Mouse (Mus musculus): ENCODE measurements around the gene Adcy9. TPM values are rescaled to one million over a fixed set of nuclear protein-coding genes. Genes with fewer than 3 reads are reported as not detected.
"Not testable (repeated sequence)": the region's sequence is repeated elsewhere in the genome, so short reads cannot be mapped to it uniquely, and the experiment has no call there.

Adcy9 gene
- total and polyA plus RNA-seq, 2 experiments from 2014 or later: 4.1 to 31.6 TPM

- Histone ChIP-seq H3K4me1 (ENCODE audit: insufficient read depth, low read length) (no peaks in the 10 kb centered on the region), H3K4me2 (ENCODE audit: low read depth, low read length, poor library complexity, severe bottlenecking) (peak overlapping the region; percentile 79), H3K9ac (replicated peaks; ENCODE audit: low read length, poor library complexity, severe bottlenecking) (peak overlapping the region; percentile 47), H3K27ac (ENCODE audit: low read depth, low read length) (no peak overlapping the region), H3K9me3 (ENCODE audit: low read length) (no peaks in the 10 kb centered on the region), H3K27me3 (ENCODE audit: insufficient read depth, low read length) (no peaks in the 10 kb centered on the region), H3K4me3 (ENCODE audit: low read depth, low read length) (peak overlapping the region; percentile 34), H3K36me3 (ENCODE audit: insufficient read depth, low read length) (no peaks in the 10 kb centered on the region)
- whole genome bisulfite sequencing: 8% methylated on average over 40 of the region's 40 CpGs
- ATAC-seq (ENCODE audit: low FRiP score) (peak; percentile 49), DNase-seq (ENCODE audit: low spot score) (peak; percentile 69)
- TF ChIP-seq CTCF (IDR thresholded peaks at IDR 0.05): peak; percentile 86
Observed at GRCm38 (mm10) chr16:4267857-4268666, 152.2 kb downstream of the Adcy9 start.

GRCm38 (mm10) chr16:4267453-4267852 lies 152.8 kb downstream of the Adcy9 start:
- no peak for DNase-seq (ENCODE audit: low spot score)
- no peak for TF ChIP-seq CTCF (IDR thresholded peaks at IDR 0.05)
- H3K4me2 ChIP-seq (ENCODE audit: low read depth, low read length, poor library complexity, severe bottlenecking): peak overlapping the region; percentile 79
- H3K4me3 ChIP-seq (ENCODE audit: low read depth, low read length): peak overlapping the region; percentile 34; the same call in 1 of the 2 replicates
- H3K27ac ChIP-seq (ENCODE audit: low read depth, low read length): no peak overlapping the region
- WGBS: 52% methylated on average over 9 of the region's 9 CpGs
- ATAC-seq (ENCODE audit: low FRiP score): 0 out of 2 replicates have a peak, but pooled peaks have one; percentile 23
- no peak overlapping the region; the same call in 1 of the 2 replicates for H3K9ac ChIP-seq (replicated peaks; ENCODE audit: low read length, poor library complexity, severe bottlenecking)
- no peaks in the 10 kb centered on the region for H3K36me3 ChIP-seq (ENCODE audit: insufficient read depth, low read length)
- H3K9me3 ChIP-seq (ENCODE audit: low read length): no peaks in the 10 kb centered on the region
- H3K27me3 ChIP-seq (ENCODE audit: insufficient read depth, low read length): no peaks in the 10 kb centered on the region
- no peaks in the 10 kb centered on the region for H3K4me1 ChIP-seq (ENCODE audit: insufficient read depth, low read length)

GRCm38 (mm10) chr16:4265351-4265750 lies 154.9 kb downstream of the Adcy9 start:
- TF ChIP-seq CTCF (IDR thresholded peaks at IDR 0.05): no peak
- H3K36me3 ChIP-seq (ENCODE audit: insufficient read depth, low read length): no peaks in the 10 kb centered on the region
- no peak overlapping the region for H3K4me2 ChIP-seq (ENCODE audit: low read depth, low read length, poor library complexity, severe bottlenecking)
- H3K4me1 ChIP-seq (ENCODE audit: insufficient read depth, low read length): no peaks in the 10 kb centered on the region
- H3K9ac ChIP-seq (replicated peaks; ENCODE audit: low read length, poor library complexity, severe bottlenecking): no peak overlapping the region
- H3K27me3 ChIP-seq (ENCODE audit: insufficient read depth, low read length): no peaks in the 10 kb centered on the region
- no peaks in the 10 kb centered on the region for H3K9me3 ChIP-seq (ENCODE audit: low read length)
- no peak for ATAC-seq (ENCODE audit: low FRiP score)
- no peak for DNase-seq (ENCODE audit: low spot score)
- H3K4me3 ChIP-seq (ENCODE audit: low read depth, low read length): no peak overlapping the region
- WGBS: 64% methylated on average over 5 of the region's 5 CpGs
- no peak overlapping the region for H3K27ac ChIP-seq (ENCODE audit: low read depth, low read length)

- H3K36me3 ChIP-seq (ENCODE audit: insufficient read depth, low read length): no peaks in the 10 kb centered on the region
- H3K27me3 ChIP-seq (ENCODE audit: insufficient read depth, low read length): no peaks in the 10 kb centered on the region
- H3K4me2 ChIP-seq (ENCODE audit: low read depth, low read length, poor library complexity, severe bottlenecking): no peak overlapping the region
- H3K4me1 ChIP-seq (ENCODE audit: insufficient read depth, low read length): no peaks in the 10 kb centered on the region
- no peak for TF ChIP-seq CTCF (IDR thresholded peaks at IDR 0.05)
- 79% methylated on average over 3 of the region's 3 CpGs for WGBS
- DNase-seq (ENCODE audit: low spot score): no peak
- H3K27ac ChIP-seq (ENCODE audit: low read depth, low read length): no peak overlapping the region
- H3K9me3 ChIP-seq (ENCODE audit: low read length): no peaks in the 10 kb centered on the region
- ATAC-seq (ENCODE audit: low FRiP score): no peak
- no peak overlapping the region for H3K4me3 ChIP-seq (ENCODE audit: low read depth, low read length)
- H3K9ac ChIP-seq (replicated peaks; ENCODE audit: low read length, poor library complexity, severe bottlenecking): no peak overlapping the region
Observed at GRCm38 (mm10) chr16:4263486-4263885, 156.8 kb downstream of the Adcy9 start.

- no peak for DNase-seq (ENCODE audit: low spot score)
- Histone ChIP-seq H3K4me2 (ENCODE audit: low read depth, low read length, poor library complexity, severe bottlenecking) (no peak overlapping the region), H3K9me3 (ENCODE audit: low read length) (no peaks in the 10 kb centered on the region), H3K4me1 (ENCODE audit: insufficient read depth, low read length) (no peaks in the 10 kb centered on the region), H3K9ac (replicated peaks; ENCODE audit: low read length, poor library complexity, severe bottlenecking) (no peak overlapping the region), H3K36me3 (ENCODE audit: insufficient read depth, low read length) (no peaks in the 10 kb centered on the region), H3K27ac (ENCODE audit: low read depth, low read length) (no peak overlapping the region), H3K27me3 (ENCODE audit: insufficient read depth, low read length) (no peaks in the 10 kb centered on the region), H3K4me3 (ENCODE audit: low read depth, low read length) (no peak overlapping the region)
- no peak for ATAC-seq (ENCODE audit: low FRiP score)
- WGBS: 92% methylated on average over 2 of the region's 2 CpGs
- TF ChIP-seq CTCF (IDR thresholded peaks at IDR 0.05): no peak
Observed at GRCm38 (mm10) chr16:4257546-4257945, 162.8 kb downstream of the Adcy9 start.

- ATAC-seq (ENCODE audit: low FRiP score) (no peak), DNase-seq (ENCODE audit: low spot score) (no peak)
- no peak overlapping the region for H3K4me2 ChIP-seq (ENCODE audit: low read depth, low read length, poor library complexity, severe bottlenecking)
- no peaks in the 10 kb centered on the region for H3K27me3 ChIP-seq (ENCODE audit: insufficient read depth, low read length)
- TF ChIP-seq CTCF (IDR thresholded peaks at IDR 0.05): no peak
- H3K4me3 ChIP-seq (ENCODE audit: low read depth, low read length): no peak overlapping the region
- 91% methylated on average over 3 of the region's 3 CpGs for WGBS
- H3K4me1 ChIP-seq (ENCODE audit: insufficient read depth, low read length): no peaks in the 10 kb centered on the region
- H3K9me3 ChIP-seq (ENCODE audit: low read length): peaks cover 19% of the 10 kb centered on the region; the same call in 1 of the 2 replicates
- H3K27ac ChIP-seq (ENCODE audit: low read depth, low read length): no peak overlapping the region
- no peak overlapping the region for H3K9ac ChIP-seq (replicated peaks; ENCODE audit: low read length, poor library complexity, severe bottlenecking)
- H3K36me3 ChIP-seq (ENCODE audit: insufficient read depth, low read length): no peaks in the 10 kb centered on the region
Observed at GRCm38 (mm10) chr16:4248791-4249190, 171.5 kb downstream of the Adcy9 start.

- WGBS: 100% methylated on average over 1 of the region's 1 CpGs
- not testable (repeated sequence) for H3K36me3 ChIP-seq (ENCODE audit: insufficient read depth, low read length); H3K4me2 ChIP-seq (ENCODE audit: low read depth, low read length, poor library complexity, severe bottlenecking); DNase-seq (ENCODE audit: low spot score); H3K4me3 ChIP-seq (ENCODE audit: low read depth, low read length); H3K4me1 ChIP-seq (ENCODE audit: insufficient read depth, low read length); H3K27me3 ChIP-seq (ENCODE audit: insufficient read depth, low read length); H3K27ac ChIP-seq (ENCODE audit: low read depth, low read length); ATAC-seq (ENCODE audit: low FRiP score); H3K9ac ChIP-seq (replicated peaks; ENCODE audit: low read length, poor library complexity, severe bottlenecking)
- peaks cover 14% of the 10 kb centered on the region; the same call in 1 of the 2 replicates for H3K9me3 ChIP-seq (ENCODE audit: low read length)
Observed at GRCm38 (mm10) chr16:4245241-4245640, 175.1 kb downstream of the Adcy9 start.

Measured in midbrain, postnatal 0 days (tissue).